Mouse (Mus musculus): ENCODE results near the gene Impdh2.

DNA sequence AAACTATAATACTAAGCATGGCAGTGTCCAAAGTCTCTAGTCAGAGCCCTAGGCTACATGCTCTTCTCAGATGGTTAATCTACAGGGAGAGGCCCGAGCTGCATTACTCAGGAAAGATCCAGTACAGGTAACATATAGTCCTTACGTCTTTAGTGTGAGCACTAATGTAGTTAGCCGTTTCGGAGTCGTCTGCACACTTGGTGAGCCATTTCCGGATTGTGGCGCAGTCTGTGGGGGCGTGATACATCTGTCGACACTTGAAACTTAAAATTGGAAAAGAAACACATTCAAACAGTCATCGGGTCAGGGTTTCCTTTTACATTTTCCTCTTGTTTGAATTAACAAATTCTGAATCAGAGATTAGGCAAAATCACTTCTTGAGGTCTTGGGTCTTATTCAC lies 51.4 kb downstream of the Impdh2 start:
- no peak for TF ChIP-seq EP300 (IDR thresholded peaks at IDR 0.05; ENCODE audit: low read depth)
- TF ChIP-seq CTCF (IDR thresholded peaks at IDR 0.05; ENCODE audit: low read depth): no peak

Measured in liver, postnatal 0 days (tissue).